Mouse (Mus musculus): ENCODE data around the gene Ifitm3. TPM values are rescaled to one million over a fixed set of nuclear protein-coding genes. Genes with fewer than 3 reads are reported as not detected.
"Not testable (repeated sequence)": the region's sequence is repeated elsewhere in the genome, so short reads cannot be mapped to it uniquely, and the experiment has no call there.

The Ifitm3 gene
- polyA plus RNA-seq, 1 experiment from 2014 or later, result 14.0 TPM

DNA sequence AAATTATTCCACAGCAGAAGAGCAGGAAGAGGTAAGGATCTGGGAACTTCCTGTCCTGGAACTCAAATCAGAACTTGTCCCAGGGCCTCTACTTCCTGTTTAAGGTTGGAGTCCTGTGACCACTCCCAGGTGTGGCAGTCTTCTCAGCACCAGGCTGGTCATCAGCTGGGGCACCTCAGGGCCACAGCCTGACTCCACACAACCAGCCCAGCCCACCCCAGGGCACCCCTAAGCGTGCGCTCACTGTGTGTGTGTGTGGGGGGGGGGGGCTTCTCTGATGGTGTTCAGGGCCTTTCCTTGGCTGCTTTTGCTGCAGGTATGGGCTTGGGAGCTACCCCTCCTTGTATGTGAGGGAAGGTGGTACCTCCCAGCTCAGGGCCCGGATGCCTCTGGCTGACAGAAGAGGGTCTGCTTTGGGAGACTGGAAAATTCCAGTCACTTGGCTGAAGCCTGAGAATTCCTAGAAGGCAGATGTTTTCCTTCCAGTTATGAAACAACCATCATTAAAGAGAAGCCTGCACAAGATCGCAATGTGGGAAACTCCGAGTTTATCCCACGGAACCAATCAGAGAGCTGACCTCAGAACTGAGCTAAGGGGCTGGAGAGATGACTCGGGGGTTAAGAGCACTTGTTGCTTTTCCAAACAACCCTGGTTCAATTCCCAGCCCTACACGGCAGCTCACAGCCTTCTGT lies 38.9 kb downstream of the Ifitm3 start:
- peaks cover 12% of the 10 kb centered on the region; the same call in 1 of the 2 replicates for H3K4me1 ChIP-seq (ENCODE audit: control insufficient read depth, insufficient read depth, low read length)
- H3K27me3 ChIP-seq (ENCODE audit: control insufficient read depth, insufficient read depth, low read length), result no peaks in the 10 kb centered on the region; the same call in 1 of the 2 replicates
- DNase-seq (ENCODE audit: low spot score, missing footprints), result peak; percentile 67
- H3K9ac ChIP-seq (ENCODE audit: low read length), result no peak overlapping the region
- no peak for ATAC-seq (ENCODE audit: low FRiP score)
- WGBS, result 85% methylated on average over 8 of the region's 8 CpGs
- H3K4me2 ChIP-seq, result no peak overlapping the region
- H3K27ac ChIP-seq (ENCODE audit: low read depth, low read length), result no peak overlapping the region
- H3K9me3 ChIP-seq (ENCODE audit: control insufficient read depth, low read length), result no peaks in the 10 kb centered on the region
- no peaks in the 10 kb centered on the region for H3K36me3 ChIP-seq (ENCODE audit: control insufficient read depth, insufficient read depth, low read length)
- H3K4me3 ChIP-seq (ENCODE audit: low read depth, low read length), result no peak overlapping the region

DNA sequence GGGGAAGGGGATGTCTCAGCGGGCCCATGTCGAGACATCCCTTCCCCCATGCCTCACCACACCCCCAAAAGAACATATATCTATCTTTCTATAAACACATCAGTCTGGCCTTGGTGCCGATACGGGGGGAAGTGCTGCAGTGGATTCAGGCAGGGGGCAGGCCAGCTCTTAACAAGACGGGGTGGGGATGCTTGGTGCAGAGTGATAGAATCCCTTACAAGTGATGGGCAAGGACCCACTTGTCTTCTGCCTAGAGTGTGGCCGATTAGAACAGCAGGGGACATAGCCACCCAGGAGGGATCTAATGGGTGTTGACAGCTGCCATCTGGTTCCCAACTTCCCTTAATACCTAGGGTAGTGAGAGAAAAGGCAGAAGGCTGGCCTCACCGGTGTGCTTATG lies 39.6 kb downstream of the Ifitm3 start:
- H3K27ac ChIP-seq (ENCODE audit: low read depth, low read length), result no peak overlapping the region
- no peak for ATAC-seq (ENCODE audit: low FRiP score)
- H3K27me3 ChIP-seq (ENCODE audit: control insufficient read depth, insufficient read depth, low read length), result no peaks in the 10 kb centered on the region; the same call in 1 of the 2 replicates
- no peak overlapping the region for H3K9ac ChIP-seq (ENCODE audit: low read length)
- H3K4me2 ChIP-seq, result no peak overlapping the region
- H3K9me3 ChIP-seq (ENCODE audit: control insufficient read depth, low read length), result no peaks in the 10 kb centered on the region
- H3K4me1 ChIP-seq (ENCODE audit: control insufficient read depth, insufficient read depth, low read length), result peaks cover 12% of the 10 kb centered on the region; the same call in 1 of the 2 replicates
- H3K36me3 ChIP-seq (ENCODE audit: control insufficient read depth, insufficient read depth, low read length), result no peaks in the 10 kb centered on the region
- 50% methylated on average over 7 of the region's 7 CpGs for WGBS
- H3K4me3 ChIP-seq (ENCODE audit: low read depth, low read length), result no peak overlapping the region
- DNase-seq (ENCODE audit: low spot score, missing footprints), result peak; percentile 69

DNA sequence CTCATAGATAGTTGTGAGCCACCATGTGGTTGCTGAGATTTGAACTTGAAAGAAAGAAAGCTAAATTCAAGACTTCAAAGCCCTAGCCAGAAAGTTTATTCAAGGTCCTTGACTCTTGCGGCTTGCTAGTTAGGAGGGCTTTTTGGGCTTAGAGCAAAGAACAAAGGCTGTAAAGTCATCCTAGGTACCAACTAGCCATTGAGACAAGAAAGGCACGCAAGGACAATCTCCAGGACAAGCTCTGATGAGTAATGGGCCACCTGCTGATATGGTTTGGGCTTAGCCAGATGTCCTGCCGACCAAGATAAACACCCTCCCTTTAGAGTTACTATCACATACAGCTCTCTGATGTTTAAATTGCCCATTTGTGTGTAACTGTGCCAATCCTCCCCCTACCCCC lies 41.9 kb downstream of the Ifitm3 start:
- not testable (repeated sequence) for H3K4me3 ChIP-seq (ENCODE audit: low read depth, low read length); H3K27me3 ChIP-seq (ENCODE audit: control insufficient read depth, insufficient read depth, low read length); H3K4me1 ChIP-seq (ENCODE audit: control insufficient read depth, insufficient read depth, low read length); H3K27ac ChIP-seq (ENCODE audit: low read depth, low read length); ATAC-seq (ENCODE audit: low FRiP score); H3K36me3 ChIP-seq (ENCODE audit: control insufficient read depth, insufficient read depth, low read length); H3K9me3 ChIP-seq (ENCODE audit: control insufficient read depth, low read length); H3K9ac ChIP-seq (ENCODE audit: low read length); H3K4me2 ChIP-seq
- DNase-seq (ENCODE audit: low spot score, missing footprints), result peak; percentile 28
- WGBS, result 12% methylated on average over 3 of the region's 3 CpGs

DNA sequence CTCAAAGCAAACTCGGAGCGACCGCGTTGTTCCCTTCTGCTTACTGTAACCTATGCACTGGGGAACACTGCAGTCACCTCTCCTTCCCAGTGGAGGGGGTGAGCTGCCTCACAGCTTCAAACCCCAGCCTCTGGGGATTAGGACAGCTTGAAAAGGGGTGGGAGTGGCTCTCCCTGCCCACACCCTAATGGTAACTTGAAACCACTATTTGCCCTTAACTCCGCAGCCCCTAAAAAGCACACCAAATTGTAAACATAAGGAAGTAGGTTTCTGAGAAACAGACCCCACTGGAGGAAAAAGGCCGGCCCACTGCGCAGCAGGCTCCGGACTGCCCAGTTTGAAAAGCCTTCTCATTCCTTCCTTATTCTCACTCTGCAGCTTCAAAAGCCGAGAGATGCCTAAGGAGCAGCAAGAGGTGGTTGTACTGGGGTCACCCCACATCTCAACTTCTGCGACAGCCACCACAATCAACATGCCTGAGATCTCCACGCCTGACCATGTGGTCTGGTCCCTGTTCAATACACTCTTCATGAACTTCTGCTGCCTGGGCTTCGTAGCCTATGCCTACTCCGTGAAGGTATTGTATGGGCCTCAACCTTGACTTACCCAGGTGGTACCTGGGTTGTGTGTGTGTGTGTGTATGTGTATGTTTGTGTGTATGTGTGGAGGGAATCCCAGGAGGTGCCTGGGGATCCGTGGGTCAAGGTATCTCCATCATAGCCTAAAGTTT lies 42.5 kb downstream of the Ifitm3 start:
- H3K9me3 ChIP-seq (ENCODE audit: control insufficient read depth, low read length), result no peaks in the 10 kb centered on the region
- peaks cover 3% of the 10 kb centered on the region; the same call in 1 of the 2 replicates for H3K4me1 ChIP-seq (ENCODE audit: control insufficient read depth, insufficient read depth, low read length)
- DNase-seq (ENCODE audit: low spot score, missing footprints), result peak; percentile 89
- 5% methylated on average over 14 of the region's 14 CpGs for WGBS
- no peak overlapping the region for H3K27ac ChIP-seq (ENCODE audit: low read depth, low read length)
- H3K9ac ChIP-seq (ENCODE audit: low read length), result no peak overlapping the region
- no peak for ATAC-seq (ENCODE audit: low FRiP score)
- no peaks in the 10 kb centered on the region for H3K27me3 ChIP-seq (ENCODE audit: control insufficient read depth, insufficient read depth, low read length)
- no peak overlapping the region for H3K4me3 ChIP-seq (ENCODE audit: low read depth, low read length)
- no peaks in the 10 kb centered on the region for H3K36me3 ChIP-seq (ENCODE audit: control insufficient read depth, insufficient read depth, low read length)
- no peak overlapping the region; the same call in 1 of the 2 replicates for H3K4me2 ChIP-seq

DNA sequence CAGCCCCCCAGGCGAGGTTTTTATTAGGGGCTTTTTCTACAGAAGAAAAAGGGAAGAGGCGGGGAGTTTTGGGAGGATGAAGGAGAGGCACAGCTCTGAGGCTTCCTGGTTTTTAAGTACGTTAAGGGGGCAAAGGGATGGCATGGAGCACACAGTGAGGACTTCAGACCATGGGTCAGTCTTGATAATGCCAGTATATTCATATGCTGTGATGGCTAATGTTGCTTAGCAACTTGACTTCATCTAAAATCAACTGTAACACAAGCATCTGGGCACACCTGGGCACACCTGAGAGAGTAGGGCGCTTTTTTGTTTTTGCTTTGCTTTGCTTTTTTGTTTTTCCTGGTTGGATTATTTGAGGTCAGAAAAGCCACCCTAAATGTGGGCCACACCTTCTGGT lies 43.6 kb downstream of the Ifitm3 start, which contains the start of gene Ifitm1:
TSS of gene Ifitm1 (plus strand) at position 301 of the 400 bp plus-strand sequence.
- H3K36me3 ChIP-seq (ENCODE audit: control insufficient read depth, insufficient read depth, low read length), result no peaks in the 10 kb centered on the region
- H3K27ac ChIP-seq (ENCODE audit: low read depth, low read length), result no peak within 1 kb of the TSS
- H3K9me3 ChIP-seq (ENCODE audit: control insufficient read depth, low read length), result no peaks in the 10 kb centered on the region
- 87% methylated on average over 4 of the region's 4 CpGs for WGBS
- H3K4me1 ChIP-seq (ENCODE audit: control insufficient read depth, insufficient read depth, low read length), result peaks cover 3% of the 10 kb centered on the region; the same call in 1 of the 2 replicates
- peak; percentile 80 for DNase-seq (ENCODE audit: low spot score, missing footprints)
- H3K27me3 ChIP-seq (ENCODE audit: control insufficient read depth, insufficient read depth, low read length), result no peaks in the 10 kb centered on the region
- no peak within 1 kb of the TSS; the same call in 1 of the 2 replicates for H3K4me2 ChIP-seq
- H3K9ac ChIP-seq (ENCODE audit: low read length), result no peak within 1 kb of the TSS
- ATAC-seq (ENCODE audit: low FRiP score), result no peak
- H3K4me3 ChIP-seq (ENCODE audit: low read depth, low read length), result no peak within 1 kb of the TSS

DNA sequence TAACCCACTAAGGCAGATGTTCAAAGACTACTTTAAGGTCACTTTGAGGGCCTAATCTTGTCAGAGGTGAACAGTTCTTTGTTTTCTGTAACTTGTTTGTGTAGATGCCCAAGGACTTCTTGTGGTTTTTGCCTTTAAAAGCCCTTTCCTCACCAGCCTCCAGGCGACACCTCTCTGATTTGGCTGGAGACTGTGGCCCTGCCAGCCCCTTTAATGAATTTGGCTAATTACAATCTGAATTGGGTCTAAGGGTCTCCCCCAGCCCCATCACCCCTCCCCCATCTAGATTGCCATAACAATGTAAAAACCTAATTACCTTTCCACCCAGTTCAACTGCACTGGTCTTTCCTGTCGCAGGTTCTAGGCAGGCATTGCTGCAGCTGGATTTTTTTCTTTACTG lies 47.8 kb downstream of the Ifitm3 start:
- Histone ChIP-seq H3K4me3 (ENCODE audit: low read depth, low read length) (no peak overlapping the region), H3K4me2 (no peak overlapping the region), H3K27me3 (ENCODE audit: control insufficient read depth, insufficient read depth, low read length) (no peaks in the 10 kb centered on the region), H3K4me1 (ENCODE audit: control insufficient read depth, insufficient read depth, low read length) (peaks cover 4% of the 10 kb centered on the region; the same call in 1 of the 2 replicates), H3K36me3 (ENCODE audit: control insufficient read depth, insufficient read depth, low read length) (no peaks in the 10 kb centered on the region), H3K9me3 (ENCODE audit: control insufficient read depth, low read length) (no peaks in the 10 kb centered on the region), H3K27ac (ENCODE audit: low read depth, low read length) (no peak overlapping the region), H3K9ac (ENCODE audit: low read length) (no peak overlapping the region)
- ATAC-seq (ENCODE audit: low FRiP score), result no peak
- DNase-seq (ENCODE audit: low spot score, missing footprints), result no peak
- 68% methylated on average over 2 of the region's 2 CpGs for WGBS

DNA sequence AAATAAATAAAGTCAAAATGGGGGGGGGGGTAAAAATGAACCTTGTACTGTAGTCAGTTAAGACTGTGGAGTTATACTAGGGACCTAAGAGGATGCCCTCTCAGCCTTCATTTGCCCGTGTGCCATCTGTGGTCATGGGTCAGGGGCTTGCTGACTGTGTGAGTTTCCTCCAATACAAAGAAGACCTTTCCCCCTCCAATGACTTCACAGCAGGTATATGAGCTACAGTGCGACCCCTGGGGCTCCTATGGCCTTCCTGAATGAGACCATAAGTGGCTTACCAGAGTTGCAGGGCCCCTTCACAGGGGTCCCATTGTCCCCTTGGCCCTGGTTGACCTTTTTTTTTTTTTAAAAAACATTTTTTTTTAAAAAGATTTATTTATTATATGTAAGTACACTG lies 49.2 kb downstream of the Ifitm3 start:
- H3K36me3 ChIP-seq (ENCODE audit: control insufficient read depth, insufficient read depth, low read length), result no peaks in the 10 kb centered on the region

DNA sequence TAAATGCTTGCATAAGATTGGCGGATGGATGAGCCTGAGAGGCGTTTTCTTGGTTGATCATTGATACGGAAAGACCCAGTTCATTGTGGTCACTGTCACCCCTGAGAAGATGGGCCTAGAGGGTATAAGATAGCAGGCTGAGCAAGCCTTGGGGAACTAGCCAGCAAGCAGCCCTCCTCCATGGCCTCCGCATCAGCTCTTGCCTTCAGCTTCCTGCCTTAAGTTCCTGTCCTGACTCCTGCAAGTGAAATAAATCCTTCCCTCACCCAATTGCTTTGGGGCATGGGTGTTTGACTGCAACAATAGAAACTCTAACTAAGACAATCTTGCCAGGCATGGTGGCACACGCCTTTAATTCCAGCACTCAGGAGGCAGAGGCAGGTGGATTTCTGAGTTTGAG lies 50.5 kb downstream of the Ifitm3 start:
- no peak overlapping the region for H3K4me2 ChIP-seq
- WGBS, result 58% methylated on average over 5 of the region's 5 CpGs
- H3K27me3 ChIP-seq (ENCODE audit: control insufficient read depth, insufficient read depth, low read length), result no peaks in the 10 kb centered on the region; the same call in 1 of the 2 replicates
- H3K27ac ChIP-seq (ENCODE audit: low read depth, low read length), result no peak overlapping the region
- ATAC-seq (ENCODE audit: low FRiP score), result no peak
- DNase-seq (ENCODE audit: low spot score, missing footprints), result peak; percentile 66
- no peaks in the 10 kb centered on the region for H3K9me3 ChIP-seq (ENCODE audit: control insufficient read depth, low read length)
- no peaks in the 10 kb centered on the region for H3K36me3 ChIP-seq (ENCODE audit: control insufficient read depth, insufficient read depth, low read length)
- no peak overlapping the region for H3K9ac ChIP-seq (ENCODE audit: low read length)
- H3K4me3 ChIP-seq (ENCODE audit: low read depth, low read length), result no peak overlapping the region
- peaks cover 9% of the 10 kb centered on the region for H3K4me1 ChIP-seq (ENCODE audit: control insufficient read depth, insufficient read depth, low read length)

More for the DNA sequence above, 49.2 kb downstream of the Ifitm3 start:
- Histone ChIP-seq H3K4me1 (ENCODE audit: control insufficient read depth, insufficient read depth, low read length) (peaks cover 3% of the 10 kb centered on the region; the same call in 1 of the 2 replicates), H3K27ac (ENCODE audit: low read depth, low read length) (no peak overlapping the region), H3K27me3 (ENCODE audit: control insufficient read depth, insufficient read depth, low read length) (no peaks in the 10 kb centered on the region), H3K9me3 (ENCODE audit: control insufficient read depth, low read length) (no peaks in the 10 kb centered on the region), H3K4me3 (ENCODE audit: low read depth, low read length) (no peak overlapping the region), H3K4me2 (no peak overlapping the region), H3K9ac (ENCODE audit: low read length) (no peak overlapping the region)
- WGBS, result 46% methylated on average over 2 of the region's 2 CpGs
- DNase-seq (ENCODE audit: low spot score, missing footprints), result peak; percentile 62
- no peak for ATAC-seq (ENCODE audit: low FRiP score)

All from midbrain, embryonic 11.5 days (tissue).